Mouse (Mus musculus) T-cell, adult 2 months (primary cell): ENCODE data around the gene Pcnx3.
"Not testable (repeated sequence)": the region's sequence is repeated elsewhere in the genome, so short reads cannot be mapped to it uniquely, and the experiment has no call there.

Experiments
- DNase-seq: peaks from one replicate; pipeline ENCODE4 v3.0.0; 2022; ENCODE audit warnings: low spot score

Pcnx3 gene

GRCm38 (mm10) chr19:5711907-5712460, 23.3 kb upstream of the Pcnx3 start:
- no peak for DNase-seq

GRCm38 (mm10) chr19:5711218-5711617, 22.5 kb upstream of the Pcnx3 start:
- peak; percentile 53 for DNase-seq

- DNase-seq: no peak
Observed at GRCm38 (mm10) chr19:5710581-5710980, 21.9 kb upstream of the Pcnx3 start.

GRCm38 (mm10) chr19:5710068-5710467, 21.4 kb upstream of the Pcnx3 start:
- DNase-seq: no peak

- DNase-seq: peak; percentile 60
Observed at GRCm38 (mm10) chr19:5704801-5705571, 16.3 kb upstream of the Pcnx3 start.

DNA sequence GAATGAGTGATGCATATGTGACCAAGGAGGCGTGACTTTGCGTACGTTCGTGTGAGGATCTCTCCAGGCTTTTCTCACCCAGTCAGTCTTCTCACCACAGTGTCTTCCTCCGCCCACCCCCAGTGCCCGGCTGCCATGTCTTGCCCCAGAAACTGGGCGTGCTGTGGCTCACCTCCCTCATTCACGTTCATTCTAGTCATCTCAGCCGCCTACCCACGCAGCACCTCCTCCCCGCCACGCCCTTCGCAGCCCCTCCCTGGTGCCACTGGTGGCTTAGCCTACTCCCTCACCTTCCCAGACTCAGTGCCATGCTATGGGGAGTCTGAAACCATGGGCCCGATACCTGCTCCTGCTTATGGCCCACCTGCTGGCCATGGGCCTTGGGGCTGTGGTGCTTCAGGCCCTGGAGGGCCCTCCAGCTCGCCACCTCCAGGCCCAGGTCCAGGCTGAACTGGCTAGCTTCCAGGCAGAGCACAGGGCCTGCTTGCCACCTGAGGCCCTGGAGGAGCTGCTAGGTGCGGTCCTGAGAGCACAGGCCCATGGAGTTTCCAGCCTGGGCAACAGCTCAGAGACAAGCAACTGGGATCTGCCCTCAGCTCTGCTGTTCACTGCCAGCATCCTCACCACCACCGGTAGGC, 15.6 kb upstream of the Pcnx3 start, which contains the start of gene Kcnk7:
TSS of gene Kcnk7 (plus strand) at position 205 of the 638 bp plus-strand sequence.
- peak; percentile 62 for DNase-seq

DNA sequence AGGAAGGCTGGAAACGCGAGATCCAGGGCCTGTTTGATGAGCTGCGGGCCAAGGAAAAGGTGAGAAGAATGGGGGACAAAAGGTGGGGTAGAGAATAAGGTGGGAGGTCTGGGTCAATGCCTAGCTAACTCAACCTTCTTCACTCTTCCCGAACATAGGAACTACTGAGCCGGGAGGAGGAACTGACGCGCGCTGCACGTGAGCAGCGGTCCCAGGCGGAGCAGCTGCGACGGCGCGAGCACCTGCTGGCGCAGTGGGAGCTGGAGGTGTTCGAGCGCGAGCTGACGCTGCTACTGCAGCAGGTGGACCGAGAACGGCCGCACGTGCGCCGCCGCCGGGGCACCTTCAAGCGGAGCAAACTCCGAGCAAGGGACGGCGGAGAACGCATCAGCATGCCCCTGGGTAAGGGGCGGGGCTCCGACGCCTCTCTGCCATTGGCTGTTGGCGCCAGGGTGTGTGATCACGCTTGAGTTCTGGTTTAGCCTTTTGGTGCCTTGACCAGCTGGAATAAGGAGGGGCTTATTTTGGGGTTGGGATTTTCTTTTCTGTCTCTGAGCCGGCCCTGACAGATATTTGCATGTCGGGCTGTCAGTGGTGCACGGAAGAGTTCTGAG, 7.2 kb upstream of the Pcnx3 start:
- no peak for DNase-seq

DNA sequence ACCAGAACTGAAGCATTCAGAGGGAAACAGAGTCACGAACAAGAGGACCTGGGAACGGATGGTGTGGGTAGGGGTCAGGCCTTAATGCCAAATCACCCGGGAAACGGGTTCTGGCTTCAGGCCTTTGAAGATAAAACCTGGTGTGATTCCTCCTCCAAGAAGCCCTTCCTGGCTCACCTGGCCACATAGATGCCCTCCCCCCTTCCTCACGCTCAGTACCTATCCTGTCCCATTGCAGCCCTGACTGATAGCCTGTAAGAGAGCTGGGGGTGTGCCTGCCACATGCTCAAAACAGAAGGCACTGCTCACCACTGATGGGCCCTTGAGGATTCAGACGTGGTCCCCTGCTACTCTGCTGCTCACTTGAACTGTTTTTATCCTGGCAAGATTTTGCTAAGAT, 5.1 kb upstream of the Pcnx3 start:
- DNase-seq: no peak

GRCm38 (mm10) chr19:5692913-5693396, 4.2 kb upstream of the Pcnx3 start:
- DNase-seq: no peak

- no peak for DNase-seq
Observed at GRCm38 (mm10) chr19:5692086-5692912, 3.6 kb upstream of the Pcnx3 start.

DNA sequence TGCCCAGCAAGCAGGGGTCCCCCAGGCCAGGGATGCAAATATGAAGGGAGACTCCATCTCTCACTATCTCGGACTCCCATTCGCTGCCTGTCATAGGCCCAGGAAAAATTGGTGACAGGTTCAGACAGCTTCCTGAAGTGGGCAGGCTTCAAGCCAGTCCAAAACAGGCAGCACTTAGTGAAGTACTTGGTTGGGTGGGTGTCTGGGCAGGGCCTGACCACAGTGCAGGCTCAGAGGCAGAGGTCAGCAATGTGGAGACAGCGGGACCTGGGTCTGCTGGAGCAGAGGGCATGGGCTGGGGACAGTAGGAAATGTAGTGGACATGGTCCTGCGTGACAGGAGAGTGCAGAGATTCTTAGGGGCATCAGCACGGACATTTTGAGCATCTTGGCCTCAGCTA, 2.9 kb upstream of the Pcnx3 start:
- DNase-seq: no peak

DNA sequence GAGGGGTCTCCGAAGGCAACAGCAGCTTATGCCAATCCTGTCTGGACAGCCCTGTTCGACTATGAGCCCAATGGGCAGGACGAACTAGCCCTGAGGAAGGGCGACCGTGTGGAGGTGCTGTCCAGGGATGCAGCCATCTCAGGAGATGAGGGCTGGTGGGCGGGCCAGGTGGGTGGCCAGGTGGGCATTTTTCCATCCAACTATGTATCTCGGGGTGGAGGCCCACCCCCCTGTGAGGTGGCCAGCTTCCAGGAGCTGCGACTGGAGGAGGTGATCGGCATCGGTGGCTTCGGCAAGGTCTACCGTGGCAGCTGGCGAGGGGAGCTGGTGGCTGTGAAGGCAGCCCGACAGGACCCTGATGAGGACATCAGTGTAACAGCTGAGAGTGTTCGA, 1.6 kb upstream of the Pcnx3 start:
- DNase-seq: no peak

DNA sequence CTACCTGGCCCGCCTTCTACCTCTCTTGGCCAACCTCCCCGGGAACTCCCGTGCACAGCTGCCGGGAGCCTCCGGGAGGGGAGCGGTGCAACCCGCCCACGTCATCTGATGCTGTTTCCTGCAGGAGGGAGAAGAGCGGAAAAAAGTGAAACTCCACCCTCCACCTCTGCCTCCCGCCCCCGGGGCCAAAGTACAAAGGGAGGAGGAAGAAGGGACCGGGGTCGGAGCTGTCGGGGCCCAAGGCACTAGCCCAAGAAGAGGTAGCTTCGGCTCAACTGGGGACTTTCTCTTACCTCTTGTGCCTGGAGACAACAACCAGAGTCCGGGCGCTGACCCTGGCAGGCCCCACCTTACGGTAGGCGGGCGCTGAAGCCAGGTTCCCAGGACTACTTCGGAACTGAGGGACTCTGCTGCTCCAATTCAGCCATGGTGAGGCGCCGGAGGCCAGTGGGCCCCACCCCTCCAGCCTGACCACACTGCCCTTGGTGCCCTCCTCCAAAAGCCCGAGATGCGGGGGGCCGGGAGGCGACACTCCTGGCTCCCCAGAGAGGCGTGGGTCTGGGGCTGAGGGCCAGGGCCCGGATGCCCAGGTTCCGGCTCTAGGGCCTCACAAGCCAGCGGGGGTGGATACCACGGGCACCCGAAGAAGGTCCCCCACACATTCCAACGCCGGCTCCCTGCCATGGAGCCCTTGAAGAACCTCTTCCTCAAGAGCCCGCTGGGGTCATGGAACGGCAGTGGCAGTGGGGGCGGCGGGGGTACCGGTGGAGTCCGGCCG, 1.0 kb upstream of the Pcnx3 start:
- DNase-seq: peak; percentile 86

- DNase-seq: no peak
Observed at GRCm38 (mm10) chr19:5689088-5689428, 350 bp upstream of the Pcnx3 start.

GRCm38 (mm10) chr19:5687738-5688137, 970 bp downstream of the Pcnx3 start:
- no peak for DNase-seq

- not testable (repeated sequence) for DNase-seq
Observed at GRCm38 (mm10) chr19:5686954-5687353, 1.8 kb downstream of the Pcnx3 start.

DNA sequence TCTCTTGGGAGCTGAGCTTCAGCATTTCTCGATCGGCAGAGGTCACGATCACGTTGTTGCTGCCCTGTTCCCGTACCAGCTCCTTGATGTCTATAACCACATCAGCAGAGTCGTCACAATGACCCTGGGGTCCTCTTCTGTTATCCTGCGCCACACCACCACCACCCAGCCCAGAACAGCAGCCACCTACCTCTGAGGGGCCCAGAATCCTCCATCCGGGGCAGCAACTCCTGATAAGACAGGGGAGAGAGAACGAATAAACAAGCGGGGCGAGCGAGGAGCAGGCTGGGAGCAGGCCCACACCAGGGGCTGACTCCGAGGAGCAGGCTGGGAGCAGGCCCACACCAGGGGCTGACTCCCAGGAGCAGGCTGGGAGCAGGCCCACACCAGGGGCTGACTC, 2.3 kb downstream of the Pcnx3 start:
- no peak for DNase-seq

DNA sequence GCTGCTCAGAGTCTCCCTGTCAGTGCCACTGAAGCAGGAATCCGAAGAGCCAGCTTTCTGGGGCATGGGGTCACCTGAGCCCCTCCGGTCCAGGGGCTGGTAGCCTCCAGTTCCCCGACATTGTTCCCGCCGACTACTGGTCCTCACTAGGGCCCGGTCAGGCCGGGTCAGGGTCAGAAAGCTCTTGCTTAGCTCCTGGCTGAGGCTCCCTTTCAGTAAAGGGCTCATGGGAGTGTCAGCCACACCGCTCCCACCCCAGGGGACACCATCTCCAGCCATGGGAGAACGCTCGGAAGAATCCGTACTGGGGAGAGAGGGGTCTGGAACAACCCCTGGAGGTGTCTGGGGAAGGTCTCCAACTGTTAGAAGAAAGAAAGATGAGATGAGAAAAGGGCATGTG, 2.8 kb downstream of the Pcnx3 start:
- no peak for DNase-seq

- DNase-seq: no peak
Observed at GRCm38 (mm10) chr19:5685431-5685830, 3.3 kb downstream of the Pcnx3 start.

DNA sequence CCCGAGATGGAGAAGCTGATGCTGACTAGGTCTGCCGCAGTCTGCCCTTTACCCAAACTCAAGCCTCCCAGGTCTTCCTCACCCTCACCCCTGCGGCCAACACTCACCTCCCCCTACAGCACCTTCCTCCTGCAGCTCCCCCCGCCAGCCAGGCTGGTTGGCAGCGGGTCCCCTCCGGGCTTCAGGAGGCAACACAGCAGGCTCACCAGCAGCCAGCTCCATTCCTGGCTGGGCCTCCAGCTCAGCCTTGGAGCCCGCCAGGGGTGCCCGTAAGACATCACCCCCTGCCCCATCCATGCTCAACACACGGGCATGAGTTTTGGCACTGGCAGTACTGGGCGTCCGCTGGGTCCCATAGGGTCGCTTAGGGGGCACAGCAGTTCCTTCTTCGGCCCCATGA, 3.7 kb downstream of the Pcnx3 start:
- no peak for DNase-seq

- no peak for DNase-seq
Observed at GRCm38 (mm10) chr19:5684236-5684635, 4.5 kb downstream of the Pcnx3 start.
